Mouse (Mus musculus) forelimb bud, embryonic 11.5 days (tissue): Measurements from ENCODE around the gene Snf8.
A peak's percentile ranks its signal among the peaks of the same experiment; 100 is the strongest.

Experiments
- DNase-seq: peaks from one replicate; pipeline ENCODE4 v3.0.0-alpha.2; 2012; ENCODE audit warnings: low read depth, low spot score

Gene Snf8

GRCm38 (mm10) chr11:96028130-96028529 lies 6.6 kb upstream of the Snf8 start:
- DNase-seq, result no peak

DNA sequence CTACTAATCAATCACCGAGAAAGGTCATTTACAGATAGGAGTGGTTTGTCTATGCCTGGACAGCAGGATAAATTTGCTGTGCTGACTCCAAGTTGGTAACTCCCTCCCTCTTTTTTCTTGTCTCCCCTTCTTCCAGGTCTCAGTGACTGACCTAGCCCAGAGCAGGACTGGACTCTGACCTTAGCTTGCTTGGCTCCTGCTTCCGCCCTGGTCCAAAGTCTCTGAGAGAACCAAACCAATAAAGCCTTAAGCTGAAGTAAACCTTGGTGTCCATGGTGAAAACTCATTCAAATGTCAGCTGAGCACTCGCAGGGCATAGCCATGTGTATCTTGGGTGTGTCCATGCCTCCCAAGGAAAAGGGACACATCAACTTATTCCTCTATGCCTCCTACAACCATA lies 4.1 kb upstream of the Snf8 start:
- no peak for DNase-seq

- no peak for DNase-seq
Observed at GRCm38 (mm10) chr11:96031701-96032100, 3.0 kb upstream of the Snf8 start.

GRCm38 (mm10) chr11:96033264-96033663 lies 1.4 kb upstream of the Snf8 start:
- DNase-seq, result no peak

DNA sequence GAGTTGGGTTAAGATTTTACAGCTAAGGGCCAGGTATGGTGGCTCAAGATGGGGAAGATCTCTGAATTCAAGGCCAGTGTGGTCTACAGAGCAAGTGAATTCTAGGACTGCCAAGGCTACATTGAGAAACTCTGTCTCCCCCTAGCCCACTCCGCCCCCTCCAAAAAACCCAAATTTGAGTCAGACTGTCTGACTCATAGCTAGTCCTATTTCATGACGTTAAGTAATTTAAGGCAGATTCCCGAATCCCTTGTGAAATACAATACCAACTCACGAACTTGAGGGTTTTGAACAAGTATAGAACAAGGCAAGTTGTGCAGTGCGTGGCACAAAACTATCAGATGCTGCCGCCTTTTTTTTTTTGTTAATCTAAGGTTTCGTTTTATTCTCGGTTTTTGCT lies 569 bp upstream of the Snf8 start:
- no peak for DNase-seq

GRCm38 (mm10) chr11:96035133-96035532 lies 448 bp downstream of the Snf8 start:
- DNase-seq, result no peak

DNA sequence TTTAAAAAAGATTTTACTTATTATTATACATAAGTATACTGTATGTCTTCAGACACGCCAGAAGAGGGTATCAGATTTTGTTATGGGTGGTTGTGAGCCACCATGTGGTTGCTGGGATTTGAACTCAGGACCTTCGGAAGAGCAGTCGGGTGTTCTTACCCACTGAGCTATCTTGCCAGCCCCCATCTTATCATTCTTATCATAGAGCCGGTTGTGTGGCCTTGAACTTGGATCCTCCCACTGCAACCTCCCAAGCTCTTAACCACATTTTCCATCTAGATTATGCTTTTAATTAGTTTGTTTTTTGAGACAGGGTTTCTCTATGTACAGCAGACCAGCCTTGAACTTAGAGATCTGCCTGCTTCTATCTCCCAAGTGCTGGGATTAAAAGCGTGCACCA lies 2.8 kb downstream of the Snf8 start:
- DNase-seq, result no peak

- DNase-seq, result no peak
Observed at GRCm38 (mm10) chr11:96038560-96038959, 3.9 kb downstream of the Snf8 start.

DNA sequence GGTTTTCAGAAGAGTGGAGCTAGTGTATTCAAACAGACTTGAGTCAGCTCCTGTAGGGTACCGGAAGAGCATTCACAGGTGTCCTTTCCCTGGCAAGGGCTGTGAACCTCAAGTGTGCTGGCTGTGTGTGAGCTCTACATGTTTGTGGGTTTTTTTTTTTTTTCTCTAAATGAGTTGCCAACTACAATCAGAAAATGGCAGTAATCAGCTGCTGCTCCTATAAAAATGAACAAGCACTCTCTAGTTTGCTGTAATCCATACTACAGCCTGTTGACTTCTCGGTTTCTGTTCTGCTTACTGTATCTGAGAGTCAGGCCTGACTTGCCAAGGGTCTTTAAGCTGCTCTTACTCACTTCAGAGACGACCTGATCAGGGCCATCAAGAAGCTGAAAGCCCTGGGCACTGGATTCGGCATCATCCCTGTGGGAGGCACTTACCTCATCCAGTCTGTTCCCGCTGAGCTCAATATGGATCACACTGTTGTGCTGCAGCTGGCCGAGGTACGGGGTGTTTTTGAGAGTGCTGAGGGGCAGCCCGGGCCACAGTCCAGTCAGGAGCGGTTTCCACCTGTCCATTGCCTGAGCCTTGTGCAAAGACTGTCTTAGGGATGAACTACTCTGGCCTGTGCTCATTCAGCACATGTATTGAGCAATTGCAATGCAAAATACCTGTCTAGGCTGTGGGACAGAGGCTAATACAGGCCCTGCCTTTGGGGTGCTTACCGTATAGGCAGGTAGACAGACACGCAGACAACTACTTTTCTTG lies 10.3 kb downstream of the Snf8 start:
- no peak for DNase-seq

DNA sequence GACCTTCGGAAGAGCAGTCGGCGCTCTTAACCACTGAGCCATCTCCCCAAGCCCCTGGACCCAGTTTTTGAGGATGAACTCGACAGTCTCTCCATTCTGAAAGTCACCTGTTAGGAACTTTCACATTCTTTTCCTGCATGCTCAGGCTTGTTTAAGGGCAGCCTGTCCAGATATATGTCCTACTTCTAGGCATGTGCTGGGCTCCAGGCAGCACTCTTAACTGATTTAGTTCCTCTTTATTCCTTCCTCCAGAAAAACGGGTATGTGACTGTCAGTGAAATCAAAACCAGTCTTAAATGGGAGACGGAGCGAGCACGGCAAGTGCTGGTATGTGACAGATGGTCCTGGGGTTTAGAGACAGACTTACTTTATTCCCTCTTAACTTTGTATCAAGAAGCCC lies 11.3 kb downstream of the Snf8 start:
- DNase-seq, result no peak

DNA sequence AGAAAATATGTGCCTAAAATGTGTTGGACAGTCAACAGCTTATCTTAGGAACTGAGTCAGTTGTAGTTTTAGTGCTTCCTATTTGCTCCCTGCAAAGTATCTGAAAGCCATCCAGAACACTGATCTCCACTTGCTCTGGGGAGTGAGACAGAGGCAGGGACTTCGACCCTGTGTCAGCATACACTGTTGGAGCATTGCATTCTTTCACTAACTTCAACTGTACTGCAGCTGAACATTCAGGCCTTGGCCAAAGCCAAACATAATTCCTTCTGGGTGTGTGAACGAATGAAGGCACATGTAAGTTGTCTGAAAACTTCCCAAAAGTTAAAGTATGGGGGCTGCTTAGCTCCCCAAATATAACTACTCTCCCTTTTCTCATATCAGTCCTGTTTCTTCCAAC lies 12.1 kb downstream of the Snf8 start:
- DNase-seq, result no peak

- no peak for DNase-seq
Observed at GRCm38 (mm10) chr11:96047469-96048373, 13.0 kb downstream of the Snf8 start.

- DNase-seq, result no peak
Observed at GRCm38 (mm10) chr11:96049939-96050338, 15.3 kb downstream of the Snf8 start.

DNA sequence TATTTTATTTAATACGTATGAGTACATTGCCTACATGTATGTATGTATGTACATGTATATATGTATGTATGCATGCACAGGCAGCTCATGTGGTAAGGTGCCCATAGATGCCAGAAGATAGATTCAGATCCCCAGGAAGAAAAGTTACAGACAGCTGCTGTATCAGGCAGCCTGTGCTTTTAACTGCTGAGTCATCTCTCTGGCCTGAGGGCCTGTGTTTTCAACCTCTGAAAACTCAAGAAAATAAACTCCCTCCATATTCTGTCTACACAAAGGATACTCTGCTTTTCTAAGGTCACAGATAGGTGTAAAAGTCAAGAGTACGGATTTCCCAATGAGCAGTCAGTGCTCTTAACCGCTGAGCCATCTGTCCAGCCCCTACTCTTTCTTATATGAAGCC lies 16.2 kb downstream of the Snf8 start:
- DNase-seq, result no peak

DNA sequence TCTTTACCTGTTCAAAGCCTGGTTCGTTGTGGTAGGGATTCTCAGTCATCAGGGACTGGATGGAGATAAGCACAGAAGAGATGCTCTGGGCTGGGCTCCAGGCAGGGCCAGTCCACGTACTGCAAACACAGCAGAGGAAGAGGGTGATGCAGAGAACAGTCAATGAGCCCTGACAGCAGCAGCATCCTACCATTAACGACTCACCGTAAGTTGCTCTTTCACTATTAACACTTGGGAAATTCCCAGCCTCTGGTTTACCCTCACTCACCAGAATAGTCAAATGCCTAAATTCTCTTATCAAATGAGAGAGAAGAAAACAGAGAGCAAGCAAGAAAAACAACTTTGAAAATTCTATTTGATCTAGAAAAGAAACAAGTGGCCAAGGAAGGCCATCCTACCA lies 23.6 kb downstream of the Snf8 start:
- no peak for DNase-seq

DNA sequence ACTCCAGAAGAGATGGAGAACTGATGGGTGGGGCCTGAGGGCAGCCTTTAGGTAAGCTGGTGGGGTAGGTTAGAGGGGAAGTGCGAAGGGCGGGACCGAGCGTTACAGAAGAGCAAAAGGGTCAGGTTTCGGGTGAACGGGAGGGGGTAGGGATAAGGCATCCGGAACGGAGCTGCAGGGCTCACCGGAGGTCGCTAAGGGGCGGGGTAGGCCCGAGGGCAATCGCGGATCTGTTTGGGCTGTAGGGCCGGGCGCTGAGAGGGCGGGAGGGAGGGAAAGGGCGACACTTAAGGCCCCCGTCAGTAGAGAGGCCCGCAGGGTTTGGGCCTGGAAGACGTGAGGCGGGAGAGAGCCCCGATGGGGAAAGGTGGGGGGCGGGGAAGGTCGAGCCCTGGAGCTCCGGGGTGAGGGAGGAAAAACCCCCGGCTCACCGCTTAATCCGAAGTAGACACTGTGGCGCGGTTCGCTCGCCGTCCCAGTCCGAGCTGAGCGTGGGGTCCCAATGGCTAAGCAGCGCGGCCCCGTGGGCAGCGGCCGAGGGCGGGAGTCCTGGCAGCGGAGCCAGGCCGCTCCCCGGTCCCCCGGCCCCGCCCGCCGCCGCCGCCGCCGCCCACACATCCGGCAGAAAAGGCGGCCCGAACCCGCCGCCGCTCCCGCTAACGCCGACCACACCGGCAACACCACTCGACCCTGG lies 30.0 kb downstream of the Snf8 start:
- peak; percentile 52 for DNase-seq

DNA sequence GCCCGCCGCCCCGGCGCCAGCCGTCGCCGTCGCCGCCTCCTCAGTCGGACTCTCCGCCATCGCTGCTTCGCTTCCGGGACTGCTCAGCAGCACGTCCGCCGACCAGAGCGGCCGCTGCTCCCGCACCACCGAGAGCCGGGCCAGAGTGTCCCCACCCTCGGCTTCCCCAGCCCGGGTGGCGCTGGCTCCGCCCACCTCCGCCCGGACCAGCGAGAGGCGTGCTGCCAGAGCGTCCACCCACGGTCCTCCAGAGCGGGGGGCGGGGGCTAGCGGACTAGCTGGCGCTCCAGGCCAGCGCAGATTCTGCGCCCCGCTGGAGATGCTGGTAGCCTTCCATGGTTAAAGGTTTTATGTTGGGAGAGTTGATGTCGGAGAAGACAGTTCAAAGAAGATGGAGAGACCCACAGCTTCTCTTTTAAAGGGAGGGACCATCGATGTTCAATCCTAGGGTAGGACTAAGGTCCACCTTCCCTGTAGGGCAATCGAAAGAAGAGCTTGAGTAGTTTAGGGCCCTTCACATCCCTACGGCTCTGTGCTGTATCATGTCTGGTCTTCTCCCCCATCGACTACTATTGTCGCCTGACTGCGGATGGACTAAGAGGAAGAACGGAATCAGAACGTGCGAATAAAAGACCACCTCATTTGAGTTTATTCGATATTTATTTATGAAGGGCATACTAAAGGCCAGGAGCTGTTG lies 30.7 kb downstream of the Snf8 start, which contains the start of gene Ube2z:
Gene Ube2z, minus strand, starts transcription at position 174 of the 697 bp plus-strand sequence.
- peak; percentile 92 for DNase-seq

DNA sequence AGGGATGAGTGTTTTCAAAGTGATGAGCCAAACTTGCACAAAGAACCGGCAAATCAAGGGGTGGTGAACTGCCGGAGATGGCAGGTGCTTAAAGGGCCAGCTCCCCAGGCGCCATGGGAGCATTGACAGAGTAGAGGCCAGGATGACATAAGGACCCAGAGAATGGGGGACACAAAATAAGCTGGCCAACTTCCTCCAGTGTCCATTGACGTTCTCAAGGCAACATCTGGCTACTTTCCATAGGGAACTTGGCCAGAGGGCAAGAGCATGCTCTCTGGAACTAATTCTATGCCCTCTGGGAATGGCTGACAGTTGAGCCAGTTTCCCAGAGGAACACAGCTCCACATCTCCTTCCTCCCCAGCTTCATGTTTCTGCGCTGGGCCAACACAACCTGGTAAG lies 33.5 kb downstream of the Snf8 start:
- DNase-seq, result no peak

DNA sequence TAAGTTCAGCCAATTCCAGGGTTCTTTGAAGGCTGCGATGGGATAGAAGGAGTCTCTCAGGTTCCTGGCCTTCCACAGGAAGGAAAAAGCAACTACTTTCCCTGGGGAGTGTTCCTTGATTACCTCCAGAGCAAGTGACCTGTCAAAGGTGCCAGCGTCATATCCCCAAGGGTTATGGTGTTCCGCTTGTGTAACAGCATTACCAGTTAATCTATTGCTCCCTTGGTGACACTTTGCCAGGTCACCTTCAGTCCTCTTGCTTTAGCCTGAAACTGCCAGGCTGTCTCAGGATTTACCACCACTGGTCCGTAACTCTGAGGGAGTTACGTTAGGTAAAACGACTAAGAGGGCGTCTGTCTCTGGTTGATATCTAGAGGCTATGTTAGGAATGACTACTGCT lies 35.7 kb downstream of the Snf8 start:
- no peak for DNase-seq

GRCm38 (mm10) chr11:96071013-96071412 lies 36.3 kb downstream of the Snf8 start:
- no peak for DNase-seq

DNA sequence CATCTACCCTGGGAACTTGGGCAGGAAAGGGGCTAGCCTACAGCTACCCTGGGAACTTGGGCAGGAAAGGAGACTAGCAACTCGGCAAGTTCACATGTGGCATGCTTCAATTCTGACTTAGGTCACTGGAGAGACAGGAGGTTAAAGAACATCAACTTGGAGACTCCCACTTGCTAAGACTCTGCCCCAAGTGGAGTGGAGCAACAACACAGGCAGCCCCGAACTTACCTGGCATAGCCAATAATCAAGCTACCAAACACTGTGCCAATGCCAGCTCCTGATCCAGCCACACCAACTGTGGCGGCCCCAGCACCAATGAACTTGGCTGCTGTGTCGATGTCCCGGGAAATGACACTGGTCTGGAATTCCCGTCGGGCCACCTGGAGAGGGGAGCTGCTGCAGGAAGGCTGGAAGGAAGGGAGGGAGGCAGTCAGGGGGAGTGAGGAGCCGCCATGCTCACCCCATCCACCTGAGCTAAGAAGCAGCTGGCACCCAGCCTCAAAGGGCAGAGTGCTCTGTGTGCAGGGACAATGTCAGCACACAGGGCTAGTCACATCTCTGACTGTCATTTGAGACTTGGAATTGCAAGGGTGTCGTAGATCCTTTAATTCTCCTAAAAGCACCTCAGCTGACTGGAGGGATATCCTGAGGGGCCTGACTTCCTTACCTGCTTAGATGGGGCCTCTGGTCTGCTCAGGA lies 38.8 kb downstream of the Snf8 start:
- no peak for DNase-seq
